Mouse (Mus musculus) heart, adult 2 months (tissue): ENCODE data around the gene Zfp296. TPM values are rescaled to one million over a fixed set of nuclear protein-coding genes. Genes with fewer than 3 reads are reported as not detected.

ENCODE experiments used
- DNase-seq, 2 experiments: peaks; one replicate each; pipeline ENCODE4 v3.0.0; 2021
- H3K27ac ChIP-seq: fragments of 200-600 bp; 2 replicates; pipeline ENCODE4 v1.8.1; 2022
- H3K27me3 ChIP-seq: fragments of 200-500 bp; 2 replicates; pipeline ENCODE4 v1.6.1; 2012; ENCODE audit warnings: mild to moderate bottlenecking, low read length, inconsistent platforms, mixed read lengths; ENCODE audit not compliant: control insufficient read depth, insufficient read depth
- H3K36me3 ChIP-seq: fragments of 200-500 bp; 2 replicates; pipeline ENCODE4 v1.6.1; 2012; ENCODE audit warnings: low read length, inconsistent platforms; ENCODE audit not compliant: control insufficient read depth, insufficient read depth
- H3K4me1 ChIP-seq: fragments of 200-500 bp; 2 replicates; pipeline ENCODE4 v1.6.1; 2011; ENCODE audit warnings: low read length; ENCODE audit not compliant: control insufficient read depth, insufficient read depth
- H3K4me3 ChIP-seq: fragments of 200-600 bp; 2 replicates; pipeline ENCODE4 v1.8.1; 2022
- H3K79me2 ChIP-seq: fragments of 200-500 bp; replicated peaks from 2 replicates; pipeline ENCODE4 v1.6.1; 2012; ENCODE audit warnings: mild to moderate bottlenecking, inconsistent platforms, low read length, moderate library complexity, mixed read lengths; ENCODE audit not compliant: control insufficient read depth, insufficient read depth
- H3K9ac ChIP-seq: fragments of 200-500 bp; 2 replicates; pipeline ENCODE4 v1.6.1; 2012; ENCODE audit warnings: low read depth, mild to moderate bottlenecking, control low read depth, inconsistent platforms, low read length, mixed read lengths
- CTCF ChIP-seq: fragments of 200-600 bp; IDR thresholded peaks from 2 replicates; pipeline ENCODE4 v1.8.1; 2022; ENCODE audit warnings: antibody characterized with exemption, mild to moderate bottlenecking, moderate library complexity
- EP300 ChIP-seq: fragments of 200-500 bp; IDR thresholded peaks from 2 replicates; pipeline ENCODE4 v1.6.1; 2011; ENCODE audit warnings: low read depth, low read length, control low read depth; ENCODE audit not compliant: insufficient read depth
- POLR2A ChIP-seq: fragments of 200-500 bp; IDR thresholded peaks from 2 replicates; pipeline ENCODE4 v1.6.1; 2011; ENCODE audit warnings: mild to moderate bottlenecking, low read depth, low read length, control low read depth; ENCODE audit not compliant: insufficient read depth
- WGBS: fragments of 180-500 bp; shearing (Covaris S2); methylation state at CpG from one replicate; pipeline ENCODE4 v1.1.7; 2018; 5-methylcytosine and 5-hydroxymethylcytosine counted together
- intact Hi-C: fragments of 180-260 bp; cut with DNase I; formaldehyde crosslinking; loops from one replicate; pipeline ENCODE4 v1.15.1; 2025
- polyA plus RNA-seq: library from polyadenylated mRNA; depleted of rRNA; stranded (reverse); fragments of >200 nt; gene quantifications from 2 replicates; pipeline ENCODE4 v1.2.3, GENCODE M21; 2012
- total RNA-seq, 2 experiments: library from RNA; stranded (reverse); gene quantifications; 2 replicates each; pipeline ENCODE4 v1.2.3; 2021

Zfp296 gene
- total and polyA plus RNA-seq, 3 experiments, result 0.42 to 1.0 (median 0.43) TPM

GRCm38 (mm10) chr7:19575559-19575958 lies 1.5 kb upstream of the Zfp296 start:
- Histone ChIP-seq H3K4me1 (peaks cover 7% of the 10 kb centered on the region), H3K27me3 (peaks cover 3% of the 10 kb centered on the region; the same call in 1 of the 2 replicates), H3K79me2 (no peaks in the 10 kb centered on the region; the same call in 1 of the 2 replicates), H3K36me3 (no peaks in the 10 kb centered on the region), H3K27ac (no peak overlapping the region), H3K4me3 (no peak overlapping the region), H3K9ac (no peak overlapping the region)
- no peak for TF ChIP-seq CTCF
- TF ChIP-seq EP300, result no peak
- TF ChIP-seq POLR2A, result no peak
- no peak for DNase-seq
- intact Hi-C loops, result no loop called here
- 40% methylated on average over 3 of the region's 3 CpGs for WGBS

GRCm38 (mm10) chr7:19577877-19578414 lies 859 bp downstream of the Zfp296 start:
- peak overlapping the region; percentile 50 for H3K4me3 ChIP-seq
- peaks cover 3% of the 10 kb centered on the region; the same call in 1 of the 2 replicates for H3K4me1 ChIP-seq
- no peaks in the 10 kb centered on the region for H3K79me2 ChIP-seq
- peak in 1 of 2 experiments; percentile 44 for DNase-seq
- 21% methylated on average over 10 of the region's 10 CpGs for WGBS
- peak overlapping the region; percentile 68 for H3K9ac ChIP-seq
- no peaks in the 10 kb centered on the region for H3K36me3 ChIP-seq
- no peak for TF ChIP-seq CTCF
- no peak for TF ChIP-seq EP300
- no peak for TF ChIP-seq POLR2A
- H3K27me3 ChIP-seq, result peaks cover 3% of the 10 kb centered on the region; the same call in 1 of the 2 replicates
- no peak overlapping the region for H3K27ac ChIP-seq
- intact Hi-C loops, result no loop called here

- TF ChIP-seq POLR2A (no peak), EP300 (no peak), CTCF (no peak)
- intact Hi-C loops, result no loop called here
- H3K36me3 ChIP-seq, result no peaks in the 10 kb centered on the region
- no peaks in the 10 kb centered on the region for H3K79me2 ChIP-seq
- DNase-seq, result no peak
- 69% methylated on average over 4 of the region's 4 CpGs for WGBS
- peaks cover 3% of the 10 kb centered on the region; the same call in 1 of the 2 replicates for H3K27me3 ChIP-seq
- H3K27ac ChIP-seq, result no peak overlapping the region
- H3K4me1 ChIP-seq, result peaks cover 3% of the 10 kb centered on the region; the same call in 1 of the 2 replicates
- H3K9ac ChIP-seq, result no peak overlapping the region
- no peak overlapping the region for H3K4me3 ChIP-seq
Measured at GRCm38 (mm10) chr7:19578436-19578835, 1.3 kb downstream of the Zfp296 start.

- TF ChIP-seq CTCF (no peak), POLR2A (no peak), EP300 (no peak)
- DNase-seq, result no peak
- H3K27ac ChIP-seq, result no peak overlapping the region
- peaks cover 3% of the 10 kb centered on the region; the same call in 1 of the 2 replicates for H3K4me1 ChIP-seq
- peaks cover 3% of the 10 kb centered on the region; the same call in 1 of the 2 replicates for H3K27me3 ChIP-seq
- 89% methylated on average over 10 of the region's 10 CpGs for WGBS
- no peaks in the 10 kb centered on the region for H3K36me3 ChIP-seq
- no peak overlapping the region for H3K9ac ChIP-seq
- intact Hi-C loops, result no loop called here
- H3K79me2 ChIP-seq, result no peaks in the 10 kb centered on the region
- H3K4me3 ChIP-seq, result no peak overlapping the region
Measured at GRCm38 (mm10) chr7:19579751-19580150, 2.7 kb downstream of the Zfp296 start.

GRCm38 (mm10) chr7:19580634-19581033 lies 3.5 kb downstream of the Zfp296 start:
- no peak for DNase-seq
- Histone ChIP-seq H3K27ac (no peak overlapping the region), H3K36me3 (no peaks in the 10 kb centered on the region), H3K4me3 (no peak overlapping the region), H3K9ac (no peak overlapping the region), H3K4me1 (peaks cover 3% of the 10 kb centered on the region; the same call in 1 of the 2 replicates), H3K27me3 (peaks cover 3% of the 10 kb centered on the region; the same call in 1 of the 2 replicates), H3K79me2 (no peaks in the 10 kb centered on the region)
- no peak for TF ChIP-seq POLR2A
- TF ChIP-seq EP300, result no peak
- no peak for TF ChIP-seq CTCF
- intact Hi-C loops, result no loop called here
- WGBS, result 86% methylated on average over 8 of the region's 8 CpGs

- H3K4me1 ChIP-seq, result no peaks in the 10 kb centered on the region
- no peak for DNase-seq
- H3K4me3 ChIP-seq, result 0 out of 2 replicates have a peak overlapping the region, but pooled peaks have one; percentile 1
- intact Hi-C loops, result no loop called here
- no peaks in the 10 kb centered on the region for H3K79me2 ChIP-seq
- H3K27ac ChIP-seq, result peak overlapping the region; percentile 23; the same call in 1 of the 2 replicates
- no peaks in the 10 kb centered on the region for H3K36me3 ChIP-seq
- no peak overlapping the region for H3K9ac ChIP-seq
- no peaks in the 10 kb centered on the region for H3K27me3 ChIP-seq
- WGBS, result 85% methylated on average over 46 of the region's 46 CpGs
- no peak for TF ChIP-seq EP300
- no peak for TF ChIP-seq POLR2A
- TF ChIP-seq CTCF, result no peak
Measured at GRCm38 (mm10) chr7:19586269-19586668, 9.2 kb downstream of the Zfp296 start.
